Mouse (Mus musculus) ES-E14 (cell line): Measurements from ENCODE around the gene Tfip11. TPM values are rescaled to one million over a fixed set of nuclear protein-coding genes. Genes with fewer than 3 reads are reported as not detected.

ENCODE experiments used
- DNase-seq: peaks from one replicate; pipeline ENCODE4 v3.0.0-alpha.2; 2013; ENCODE audit warnings: low read depth, low spot score
- H3K27ac ChIP-seq: 2 replicates; pipeline ENCODE4 v1.5.1; 2012; ENCODE audit warnings: low read depth, mild to moderate bottlenecking, low read length, moderate library complexity, mixed read lengths; ENCODE audit not compliant: poor library complexity, insufficient read depth, severe bottlenecking
- H3K36me3 ChIP-seq: 2 replicates; pipeline ENCODE4 v1.6.1; 2012; ENCODE audit warnings: mild to moderate bottlenecking, low read length, moderate library complexity, mixed read lengths; ENCODE audit not compliant: control insufficient read depth, poor library complexity, insufficient read depth, severe bottlenecking
- H3K4me1 ChIP-seq, 2 experiments: fragments of 150-350 bp in 1 of 2; sonication (generic) in 1 of 2; 2 replicates each; pipeline ENCODE4 v1.6.1; 2012; ENCODE audit warnings: low read length in 2 of 2, mild to moderate bottlenecking in 1 of 2, mixed read lengths in 1 of 2; ENCODE audit not compliant: control insufficient read depth in 2 of 2, insufficient read depth in 2 of 2, poor library complexity in 1 of 2
- H3K4me3 ChIP-seq, 2 experiments: fragments of 150-350 bp in 1 of 2; sonication (generic) in 1 of 2; 2 replicates each; pipeline ENCODE4 v1.5.1; 2012; ENCODE audit warnings: low read length in 2 of 2, low read depth in 1 of 2, mild to moderate bottlenecking in 1 of 2, mixed read lengths in 1 of 2; ENCODE audit not compliant: insufficient read depth in 1 of 2, poor library complexity in 1 of 2, severe bottlenecking in 1 of 2
- H3K9ac ChIP-seq: 2 replicates; pipeline ENCODE4 v1.6.1; 2012; ENCODE audit warnings: low read depth, mild to moderate bottlenecking, low read length, mixed read lengths; ENCODE audit not compliant: poor library complexity, insufficient read depth, severe bottlenecking
- H3K9me3 ChIP-seq: fragments of 150-350 bp; sonication (generic); 2 replicates; pipeline ENCODE4 v1.6.1; 2012; ENCODE audit warnings: low read depth, mild to moderate bottlenecking, low read length; ENCODE audit not compliant: control insufficient read depth, insufficient read depth
- CHD2 ChIP-seq: IDR thresholded peaks from 2 replicates; pipeline ENCODE4 v1.6.1; 2014; ENCODE audit warnings: mild to moderate bottlenecking, low read depth, low read length, inconsistent platforms
- HCFC1 ChIP-seq: IDR thresholded peaks from 2 replicates; pipeline ENCODE4 v1.6.1; 2012; ENCODE audit warnings: low read length, inconsistent platforms, borderline replicate concordance; ENCODE audit not compliant: insufficient read depth
- MAFK ChIP-seq: IDR thresholded peaks from 2 replicates; pipeline ENCODE4 v1.6.1; 2014; ENCODE audit warnings: mild to moderate bottlenecking, low read depth, low read length, inconsistent platforms; ENCODE audit not compliant: insufficient read depth
- ZC3H11A ChIP-seq: IDR thresholded peaks from 2 replicates; pipeline ENCODE4 v1.6.1; 2012; ENCODE audit warnings: low read depth, mild to moderate bottlenecking, inconsistent platforms, low read length, borderline replicate concordance
- ZNF384 ChIP-seq: IDR thresholded peaks from 2 replicates; pipeline ENCODE4 v1.6.1; 2012; ENCODE audit warnings: low read depth, low read length, inconsistent platforms
- in situ Hi-C, 2 experiments: fragments of 600-800 bp; cut with MboI; formaldehyde crosslinking; loops; one replicate each; pipeline ENCODE4 v1.15.1; 2025; ENCODE audit warnings: low sequenced_read_pairs in 2 of 2, inconsistent platforms in 1 of 2; ENCODE audit not compliant: unreplicated experiment in 2 of 2
- total RNA-seq: library from RNA; depleted of rRNA; stranded (reverse); fragments of 300-350 nt; gene quantifications from 2 replicates; pipeline ENCODE4 v1.2.3, GENCODE M21; 2012

Tfip11 gene
- total RNA-seq, 1 experiment: 38.9 TPM

DNA sequence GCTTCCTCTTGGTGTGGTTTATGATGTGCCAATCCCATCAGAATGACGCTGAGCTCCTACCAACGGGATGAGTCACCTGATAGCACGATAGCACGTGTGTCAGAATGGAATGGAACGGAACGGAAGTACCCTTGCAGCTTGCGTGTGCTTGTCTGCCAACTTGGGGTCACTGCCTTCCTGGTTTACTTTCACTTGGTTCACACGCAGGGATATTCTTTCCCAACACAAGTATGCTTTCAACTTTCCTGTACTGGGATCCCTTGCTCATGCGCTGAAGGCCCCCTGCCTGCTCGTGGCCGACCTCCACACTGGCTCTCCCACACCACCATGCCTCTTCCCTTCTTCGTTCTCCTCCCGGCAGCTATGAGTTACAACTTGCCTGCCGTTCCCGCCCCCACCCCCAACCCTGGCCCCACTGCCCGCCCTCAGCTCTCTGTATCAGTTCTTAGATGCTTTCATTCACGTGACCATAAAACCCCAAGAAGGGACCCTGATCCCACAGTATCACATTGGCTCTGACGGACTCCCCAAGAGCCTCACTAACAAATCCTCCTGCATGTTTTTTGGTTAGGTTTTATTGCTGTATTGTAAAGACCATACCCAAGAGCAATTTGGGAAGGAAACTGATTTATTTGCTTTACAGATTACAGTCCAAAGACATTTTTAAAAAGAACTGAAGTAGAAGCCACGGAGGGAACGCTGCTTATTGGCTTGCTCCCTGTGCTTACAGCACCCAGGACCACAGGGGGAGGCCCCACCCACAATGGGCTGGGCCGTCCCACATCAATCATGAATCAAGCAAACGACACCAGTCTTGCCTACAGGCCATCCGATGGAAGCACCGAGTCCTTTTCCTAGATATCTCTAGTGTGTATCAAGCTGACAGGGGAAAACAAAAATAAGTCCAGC is 1.3 kb upstream of the Tfip11 start:
- in situ Hi-C loops: loop anchor here in 1 of 2 experiments (25.0 kb wide), 1 partner anchor 88 kb away; no protein-coding TSS in a partner anchor
- no peak overlapping the region for H3K9ac ChIP-seq
- peak overlapping the region in 1 of 2 experiments; percentile 31; a peak in 2 of 4 replicates for H3K4me3 ChIP-seq
- TF ChIP-seq HCFC1: no peak
- TF ChIP-seq CHD2: no peak
- peaks cover 3 to 7% of the 10 kb centered on the region in 2 experiments; a peak in 3 of 4 replicates for H3K4me1 ChIP-seq
- H3K9me3 ChIP-seq: no peaks in the 10 kb centered on the region
- H3K27ac ChIP-seq: no peak overlapping the region
- DNase-seq: no peak
- H3K36me3 ChIP-seq: peaks cover 13% of the 10 kb centered on the region

DNA sequence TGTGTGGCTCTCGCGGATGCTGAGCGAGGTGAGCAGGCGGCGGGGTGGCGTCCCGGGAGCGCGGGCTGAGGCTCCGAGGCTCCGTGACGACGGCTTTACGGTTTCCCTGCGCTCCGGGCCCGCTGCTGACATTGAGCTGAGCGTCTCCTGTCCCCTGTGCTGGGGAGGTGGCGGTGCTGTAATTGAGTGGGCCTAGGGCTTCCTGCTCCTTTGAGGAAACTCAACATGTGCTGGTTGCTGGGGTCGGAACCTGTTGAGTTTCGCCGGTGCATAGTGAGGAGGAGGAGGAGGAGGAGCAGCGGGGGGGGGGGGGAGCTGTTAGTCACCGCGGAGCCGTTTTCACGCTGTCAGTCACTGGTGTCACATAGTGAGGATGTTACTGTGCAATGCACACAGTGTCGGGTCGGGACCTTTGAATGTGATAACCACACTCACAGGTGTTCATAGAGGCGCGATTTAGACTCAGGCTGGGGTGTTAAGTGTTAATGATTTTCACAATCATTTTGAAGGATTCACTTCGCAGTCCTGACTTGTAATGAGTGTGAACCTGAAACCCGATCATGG is 370 bp downstream of the Tfip11 start:
- in situ Hi-C loops: loop anchor here in 1 of 2 experiments (25.0 kb wide), 1 partner anchor 89 kb away; no protein-coding TSS in a partner anchor
- TF ChIP-seq ZC3H11A (no peak), HCFC1 (no peak), CHD2 (no peak), MAFK (no peak), ZNF384 (no peak)
- H3K4me1 ChIP-seq: peaks cover 3 to 6% of the 10 kb centered on the region in 2 experiments; a peak in 2 of 4 replicates
- H3K4me3 ChIP-seq: peak overlapping the region; percentile 88 to 97
- H3K9ac ChIP-seq: peak overlapping the region; percentile 96
- H3K9me3 ChIP-seq: no peaks in the 10 kb centered on the region
- DNase-seq: no peak
- no peak overlapping the region for H3K27ac ChIP-seq
- peaks cover 27% of the 10 kb centered on the region for H3K36me3 ChIP-seq

DNA sequence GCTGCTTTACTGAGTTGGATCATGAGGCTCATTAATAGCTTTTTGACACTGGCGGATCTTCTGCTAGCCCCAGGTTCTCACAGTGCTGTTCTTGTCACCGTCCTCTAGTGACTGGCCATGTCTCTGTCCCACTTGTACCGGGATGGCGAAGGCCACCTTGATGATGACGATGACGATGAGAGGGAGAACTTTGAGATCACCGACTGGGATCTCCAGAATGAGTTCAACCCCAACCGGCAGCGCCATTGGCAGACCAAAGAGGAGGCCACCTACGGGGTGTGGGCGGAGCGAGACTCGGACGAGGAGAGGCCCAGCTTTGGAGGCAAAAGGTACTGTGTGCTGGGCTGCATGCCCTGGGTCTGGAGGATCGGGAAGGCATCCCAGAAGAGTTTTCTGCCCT is 1.7 kb downstream of the Tfip11 start:
- TF ChIP-seq CHD2 (no peak), MAFK (no peak), ZC3H11A (no peak), HCFC1 (no peak), ZNF384 (no peak)
- DNase-seq: no peak
- Histone ChIP-seq H3K9ac (no peak overlapping the region), H3K27ac (no peak overlapping the region), H3K36me3 (peaks cover 40% of the 10 kb centered on the region), H3K4me1 (peaks cover 3 to 6% of the 10 kb centered on the region in 2 experiments; a peak in 2 of 4 replicates), H3K4me3 (no peak overlapping the region), H3K9me3 (no peaks in the 10 kb centered on the region)
- in situ Hi-C loops: loop anchor here in 1 of 2 experiments (25.0 kb wide), 1 partner anchor 91 kb away; no protein-coding TSS in a partner anchor

- Histone ChIP-seq H3K4me3 (no peak overlapping the region), H3K4me1 (peaks cover 2 to 3% of the 10 kb centered on the region in 2 experiments; a peak in 2 of 4 replicates), H3K9me3 (no peaks in the 10 kb centered on the region), H3K9ac (no peak overlapping the region), H3K36me3 (peaks cover 62% of the 10 kb centered on the region), H3K27ac (no peak overlapping the region)
- TF ChIP-seq HCFC1 (no peak), ZNF384 (no peak), CHD2 (no peak), ZC3H11A (no peak), MAFK (no peak)
- in situ Hi-C loops: loop anchor here in 1 of 2 experiments (25.0 kb wide), 1 partner anchor 93 kb away; no protein-coding TSS in a partner anchor
- DNase-seq: no peak
These were observed 3.8 kb downstream of the Tfip11 start for GRCm38 (mm10) chr5:112329805-112330564.
